Comparison of ENCODE assay signal across 9 mouse cellular contexts in genomic region chr12:119945589-119946310, GRCm38 (mm10). TPM values are rescaled to one million over a fixed set of nuclear protein-coding genes. Genes with fewer than 3 reads are reported as not detected.
A peak's percentile ranks its signal among the peaks of the same experiment; 100 is the strongest.
DNase-seq lines count a peak whose midpoint lies in the region; ATAC-seq and TF ChIP-seq lines count a peak whose summit lies in the region.
"Had no signal": no experiment of that assay in that cellular context is flagged by ENCODE, and none has a peak within 500 bp of the region (broad histone marks: within the 10 kb centered on the region; RNA-seq: fewer than 3 reads in every experiment).

TSS of gene Tmem196 (plus strand) at chr12:119945822.

- peaks cover 13% of the 10 kb centered on the region for H3K4me1 ChIP-seq in E14TG2a.4 (replicated peaks; ENCODE audit: low read depth, low read length)
- no peaks in the 10 kb centered on the region for H3K4me1 ChIP-seq in embryonic facial prominence, embryonic 14.5 days (ENCODE audit: control insufficient read depth, insufficient read depth, low read length)
- H3K4me1 ChIP-seq in hindbrain, embryonic 11.5 days (replicated peaks; ENCODE audit: control insufficient read depth, insufficient read depth, low read length): no peaks in the 10 kb centered on the region
- 0 out of 2 replicates have a peak, but pooled peaks cover 3% of the 10 kb centered on the region for H3K4me1 ChIP-seq in limb, embryonic 14.5 days (ENCODE audit: control insufficient read depth, insufficient read depth, low read length)

- peaks cover 24% of the 10 kb centered on the region for H3K27me3 ChIP-seq in E14TG2a.4 (ENCODE audit: insufficient read depth, low read length)
- peaks cover 12% of the 10 kb centered on the region for H3K27me3 ChIP-seq in embryonic facial prominence, embryonic 14.5 days (replicated peaks; ENCODE audit: control insufficient read depth, insufficient read depth, low read length)
- H3K27me3 ChIP-seq in hindbrain, embryonic 11.5 days (ENCODE audit: control insufficient read depth, insufficient read depth, low read length): no peaks in the 10 kb centered on the region
- peaks cover 20% of the 10 kb centered on the region; the same call in 1 of the 2 replicates for H3K27me3 ChIP-seq in limb, embryonic 14.5 days (ENCODE audit: control insufficient read depth, insufficient read depth, low read length)

- no peaks in the 10 kb centered on the region for H3K9me3 ChIP-seq in E14TG2a.4 (ENCODE audit: low read length)
- no peaks in the 10 kb centered on the region for H3K9me3 ChIP-seq in embryonic facial prominence, embryonic 14.5 days (ENCODE audit: control insufficient read depth, low read length)
- no peaks in the 10 kb centered on the region for H3K9me3 ChIP-seq in hindbrain, embryonic 11.5 days (ENCODE audit: control insufficient read depth, low read length)
- no peaks in the 10 kb centered on the region for H3K9me3 ChIP-seq in limb, embryonic 14.5 days (ENCODE audit: control insufficient read depth, low read length)

- peak; percentile 83 for ATAC-seq in embryonic facial prominence, embryonic 14.5 days (ENCODE audit: low read depth)
- peak; percentile 89 for ATAC-seq in hindbrain, embryonic 11.5 days (ENCODE audit: low FRiP score)
- peak; percentile 50; the same call in 1 of the 2 replicates for ATAC-seq in limb, embryonic 14.5 days (ENCODE audit: low FRiP score, low read depth)
- ATAC-seq in megakaryocyte-erythroid progenitor cell, adult 5-6 weeks (replicated peaks; ENCODE audit: low FRiP score, low TSS enrichment, poor library complexity, severe bottlenecking): no peak

- peak; percentile 0 for DNase-seq in 3134 (ENCODE audit: extremely low read depth, insufficient read length, low spot score)
- peak; percentile 27 for DNase-seq in embryonic facial prominence, embryonic 14.5 days (ENCODE audit: low spot score)
- peak; percentile 65 for DNase-seq in hindbrain, embryonic 11.5 days (ENCODE audit: low spot score)
- peak; percentile 22 for DNase-seq in limb, embryonic 14.5 days (ENCODE audit: low spot score)
- DNase-seq in right cerebral cortex, adult 2 months (ENCODE audit: low spot score in 2 of 2): peak; percentile 36 to 40

- peak within 1 kb of the TSS; percentile 43 for H3K9ac ChIP-seq in embryonic facial prominence, embryonic 14.5 days (ENCODE audit: low read depth, low read length)
- H3K9ac ChIP-seq in hindbrain, embryonic 11.5 days (ENCODE audit: low read depth, low read length): peak within 1 kb of the TSS; percentile 57
- H3K9ac ChIP-seq in limb, embryonic 14.5 days (ENCODE audit: low read depth, low read length, severe bottlenecking): peak within 1 kb of the TSS; percentile 55

- no peak within 1 kb of the TSS for H3K27ac ChIP-seq in embryonic facial prominence, embryonic 14.5 days (replicated peaks; ENCODE audit: low read depth, low read length)
- H3K27ac ChIP-seq in hindbrain, embryonic 11.5 days (ENCODE audit: low read depth, low read length): no peak within 1 kb of the TSS
- H3K27ac ChIP-seq in limb, embryonic 14.5 days (replicated peaks; ENCODE audit: low read depth, low read length): no peak within 1 kb of the TSS

- 2% methylated on average over 25 of the region's 25 CpGs for whole genome bisulfite sequencing in embryonic facial prominence, embryonic 14.5 days
- 3% methylated on average over 25 of the region's 25 CpGs for WGBS in hindbrain, embryonic 11.5 days
- WGBS in limb, embryonic 14.5 days: 3% methylated on average over 25 of the region's 25 CpGs

- TF ChIP-seq POLR2A in limb, embryonic 14.5 days (IDR thresholded peaks at IDR 0.05; ENCODE audit: borderline replicate concordance, extremely low read depth, insufficient read depth, insufficient read length): no peak

- peak within 1 kb of the TSS; percentile 71 for H3K4me3 ChIP-seq in E14TG2a.4 (replicated peaks; ENCODE audit: low read length)
- H3K4me3 ChIP-seq in embryonic facial prominence, embryonic 14.5 days (ENCODE audit: low read depth, low read length): peak within 1 kb of the TSS; percentile 44
- peak within 1 kb of the TSS; percentile 43 for H3K4me3 ChIP-seq in hindbrain, embryonic 11.5 days (ENCODE audit: low read depth, low read length)
- peak within 1 kb of the TSS; percentile 38 for H3K4me3 ChIP-seq in limb, embryonic 14.5 days (replicated peaks; ENCODE audit: low read length)
- H3K4me3 ChIP-seq: erythroblast, embryonic 14.5 days had no signal

- no peaks in the 10 kb centered on the region for H3K36me3 ChIP-seq in E14TG2a.4 (ENCODE audit: insufficient read depth, low read length)
- H3K36me3 ChIP-seq in embryonic facial prominence, embryonic 14.5 days (ENCODE audit: control insufficient read depth, insufficient read depth, low read length): no peaks in the 10 kb centered on the region
- no peaks in the 10 kb centered on the region for H3K36me3 ChIP-seq in hindbrain, embryonic 11.5 days (ENCODE audit: control insufficient read depth, insufficient read depth, low read length)
- no peaks in the 10 kb centered on the region for H3K36me3 ChIP-seq in limb, embryonic 14.5 days (ENCODE audit: control insufficient read depth, insufficient read depth, low read length)

- no peak for TF ChIP-seq CTCF in E14TG2a.4 (conservative IDR thresholded peaks at IDR 0.05; ENCODE audit: low read length)

- peak within 1 kb of the TSS; percentile 79 for H3K4me2 ChIP-seq in embryonic facial prominence, embryonic 14.5 days (ENCODE audit: low read depth, low read length)
- H3K4me2 ChIP-seq in hindbrain, embryonic 11.5 days (replicated peaks; ENCODE audit: low read depth, low read length): peak within 1 kb of the TSS; percentile 62
- peak within 1 kb of the TSS; percentile 61 for H3K4me2 ChIP-seq in limb, embryonic 14.5 days (replicated peaks; ENCODE audit: low read depth, low read length, severe bottlenecking)

RNA-seq across cellular contexts. Expression of gene Tmem196, which starts in this region (rescaled TPM):
- 0.33 and 0.98 TPM in 2 replicates for polyA plus RNA-seq in embryonic facial prominence, embryonic 14.5 days (2014; fragmentation: Nextera tagmentation; extraction: Ambion mirVana)
- 1.7 and 1.9 TPM in 2 replicates for polyA plus RNA-seq in hindbrain, embryonic 11.5 days (2014; fragmentation: Nextera tagmentation; extraction: Ambion mirVana)
- 0.45 and 0.82 TPM in 2 replicates for polyA plus RNA-seq in limb, embryonic 14.5 days (2012; rRNA removed)
- 0.91 and 1.1 TPM in 2 replicates for polyA plus RNA-seq in limb, embryonic 14.5 days (2014; fragmentation: Nextera tagmentation; extraction: Ambion mirVana)
- total RNA-seq in megakaryocyte-erythroid progenitor cell, adult 5-6 weeks (2014; fragmentation: Nextera tagmentation): not detected in 2 replicates
- not detected in 2 replicates for total RNA-seq in megakaryocyte-erythroid progenitor cell, adult 5-6 weeks (2017)
- polyA plus RNA-seq: erythroblast, embryonic 14.5 days; spleen, adult 2 months had no signal

Comparison
In these comparisons a context has a peak if more than half of its experiments do, and no peak if none do; other contexts are left out.
1. Peak in DNase-seq, ATAC-seq, H3K4me3 ChIP-seq, H3K9ac ChIP-seq and H3K4me2 ChIP-seq in embryonic facial prominence, embryonic 14.5 days; RNA of the gene not detected or under 1 TPM.
2. DNase-seq: peak in every context shown above with its lines; median percentile 65 in hindbrain, embryonic 11.5 days; 38 in right cerebral cortex, adult 2 months; 27 in embryonic facial prominence, embryonic 14.5 days; 22 in limb, embryonic 14.5 days; 0 in 3134.